Mouse (Mus musculus): ENCODE measurements around the gene Fap. TPM values are rescaled to one million over a fixed set of nuclear protein-coding genes. Genes with fewer than 3 reads are reported as not detected.

Fap gene
- total and polyA plus RNA-seq, 2 experiments from 2014 or later, result 0.52 to 0.77 TPM

- H3K4me2 ChIP-seq (ENCODE audit: low read depth, low read length, poor library complexity, severe bottlenecking), result no peak overlapping the region
- TF ChIP-seq CTCF (IDR thresholded peaks at IDR 0.05), result peak; percentile 78
- H3K9me3 ChIP-seq (ENCODE audit: low read length), result no peaks in the 10 kb centered on the region
- H3K36me3 ChIP-seq (ENCODE audit: insufficient read depth, low read length), result no peaks in the 10 kb centered on the region
- 28% methylated on average over 9 of the region's 9 CpGs for WGBS
- peak; percentile 68 for DNase-seq (ENCODE audit: low spot score)
- no peak overlapping the region for H3K9ac ChIP-seq (replicated peaks; ENCODE audit: low read length, poor library complexity, severe bottlenecking)
- no peaks in the 10 kb centered on the region for H3K4me1 ChIP-seq (ENCODE audit: insufficient read depth, low read length)
- no peak overlapping the region for H3K4me3 ChIP-seq (ENCODE audit: low read depth, low read length)
- H3K27me3 ChIP-seq (ENCODE audit: insufficient read depth, low read length), result 0 out of 2 replicates have a peak, but pooled peaks cover 4% of the 10 kb centered on the region
- no peak overlapping the region for H3K27ac ChIP-seq (ENCODE audit: low read depth, low read length)
- ATAC-seq (ENCODE audit: low FRiP score), result no peak
Observed at GRCm38 (mm10) chr2:62458070-62458469, 115.8 kb downstream of the Fap start.

- no peak for ATAC-seq (ENCODE audit: low FRiP score)
- no peak for TF ChIP-seq CTCF (IDR thresholded peaks at IDR 0.05)
- Histone ChIP-seq H3K27me3 (ENCODE audit: insufficient read depth, low read length) (0 out of 2 replicates have a peak, but pooled peaks cover 4% of the 10 kb centered on the region), H3K9ac (replicated peaks; ENCODE audit: low read length, poor library complexity, severe bottlenecking) (no peak overlapping the region), H3K4me3 (ENCODE audit: low read depth, low read length) (no peak overlapping the region), H3K36me3 (ENCODE audit: insufficient read depth, low read length) (no peaks in the 10 kb centered on the region), H3K27ac (ENCODE audit: low read depth, low read length) (no peak overlapping the region), H3K4me1 (ENCODE audit: insufficient read depth, low read length) (no peaks in the 10 kb centered on the region), H3K9me3 (ENCODE audit: low read length) (no peaks in the 10 kb centered on the region), H3K4me2 (ENCODE audit: low read depth, low read length, poor library complexity, severe bottlenecking) (no peak overlapping the region)
- DNase-seq (ENCODE audit: low spot score), result no peak
- WGBS, result 86% methylated on average over 11 of the region's 11 CpGs
Observed at GRCm38 (mm10) chr2:62454991-62455390, 118.9 kb downstream of the Fap start.

- ATAC-seq (ENCODE audit: low FRiP score), result no peak
Observed at GRCm38 (mm10) chr2:62454033-62454432, 119.8 kb downstream of the Fap start.

More at GRCm38 (mm10) chr2:62454033-62454432, 119.8 kb downstream of the Fap start:
- Histone ChIP-seq H3K4me1 (ENCODE audit: insufficient read depth, low read length) (no peaks in the 10 kb centered on the region), H3K27me3 (ENCODE audit: insufficient read depth, low read length) (0 out of 2 replicates have a peak, but pooled peaks cover 4% of the 10 kb centered on the region), H3K9ac (replicated peaks; ENCODE audit: low read length, poor library complexity, severe bottlenecking) (no peak overlapping the region), H3K9me3 (ENCODE audit: low read length) (no peaks in the 10 kb centered on the region), H3K4me2 (ENCODE audit: low read depth, low read length, poor library complexity, severe bottlenecking) (no peak overlapping the region), H3K4me3 (ENCODE audit: low read depth, low read length) (no peak overlapping the region), H3K36me3 (ENCODE audit: insufficient read depth, low read length) (no peaks in the 10 kb centered on the region), H3K27ac (ENCODE audit: low read depth, low read length) (no peak overlapping the region)
- TF ChIP-seq CTCF (IDR thresholded peaks at IDR 0.05), result no peak
- DNase-seq (ENCODE audit: low spot score), result no peak
- 77% methylated on average over 6 of the region's 6 CpGs for WGBS

Other genes starting within 250 kb of the Fap start
- 5.4 and 5.9 TPM in 2 replicates for gene Dpp4, start 161.8 kb downstream of the Fap start, total RNA-seq (2014; rRNA removed)
- 2.2 and 3.5 TPM in 2 replicates for gene Dpp4, start 161.8 kb downstream of the Fap start, polyA plus RNA-seq (2015; fragmentation: Nextera tagmentation; extraction: Ambion mirVana)
- gene Gcg, start 90.4 kb downstream of the Fap start, total RNA-seq (2014; rRNA removed), result not detected in 2 replicates
- gene Gcg, start 90.4 kb downstream of the Fap start, polyA plus RNA-seq (2015; fragmentation: Nextera tagmentation; extraction: Ambion mirVana), result 0.23 TPM in 1 of 2 replicates, not detected in the other
- gene Ifih1, start 72.2 kb upstream of the Fap start, total RNA-seq (2014; rRNA removed), result 1.2 and 2.7 TPM in 2 replicates
- gene Ifih1, start 72.2 kb upstream of the Fap start, polyA plus RNA-seq (2015; fragmentation: Nextera tagmentation; extraction: Ambion mirVana), result 1.3 and 1.9 TPM in 2 replicates
- 1.2 and 1.6 TPM in 2 replicates for gene Gca, start 90.2 kb upstream of the Fap start, total RNA-seq (2014; rRNA removed)
- gene Gca, start 90.2 kb upstream of the Fap start, polyA plus RNA-seq (2015; fragmentation: Nextera tagmentation; extraction: Ambion mirVana), result 3.1 and 3.6 TPM in 2 replicates

Measured in midbrain, postnatal 0 days (tissue).